Mouse (Mus musculus) liver, embryonic 12.5 days (tissue): Measurements from ENCODE around the gene Gng12. TPM values are rescaled to one million over a fixed set of nuclear protein-coding genes. Genes with fewer than 3 reads are reported as not detected.
"Not testable (repeated sequence)": the region's sequence is repeated elsewhere in the genome, so short reads cannot be mapped to it uniquely, and the experiment has no call there.

ENCODE experiments used
- ATAC-seq: fragments of 200-750 bp; cut with Nextera tagmentation; 2 replicates; pipeline ENCODE4 v1.8.0; 2017; ENCODE audit warnings: moderate number of reproducible peaks, mild to moderate bottlenecking, moderate library complexity
- H3K27ac ChIP-seq: fragments of 300-500 bp; sonication (generic); 2 replicates; pipeline ENCODE4 v1.5.1; 2016; ENCODE audit warnings: mild to moderate bottlenecking
- H3K27me3 ChIP-seq: fragments of 300-500 bp; sonication (generic); replicated peaks from 2 replicates; pipeline ENCODE4 v1.6.1; 2016; ENCODE audit warnings: mild to moderate bottlenecking, moderate library complexity
- H3K36me3 ChIP-seq: fragments of 300-500 bp; sonication (generic); 2 replicates; pipeline ENCODE4 v1.6.1; 2016; ENCODE audit warnings: mild to moderate bottlenecking, moderate library complexity
- H3K4me1 ChIP-seq: fragments of 300-500 bp; sonication (generic); 2 replicates; pipeline ENCODE4 v1.6.1; 2016
- H3K4me2 ChIP-seq: fragments of 300-500 bp; sonication (generic); 2 replicates; pipeline ENCODE4 v1.6.1; 2016; ENCODE audit warnings: mild to moderate bottlenecking, moderate library complexity
- H3K4me3 ChIP-seq: fragments of 300-500 bp; sonication (generic); 2 replicates; pipeline ENCODE4 v1.5.1; 2016; ENCODE audit warnings: mild to moderate bottlenecking, moderate library complexity
- H3K9ac ChIP-seq: fragments of 300-500 bp; sonication (generic); 2 replicates; pipeline ENCODE4 v1.6.1; 2016; ENCODE audit warnings: mild to moderate bottlenecking, moderate library complexity
- H3K9me3 ChIP-seq: fragments of 300-500 bp; sonication (generic); replicated peaks from 2 replicates; pipeline ENCODE4 v1.6.1; 2016; ENCODE audit warnings: mild to moderate bottlenecking, moderate library complexity
- WGBS: fragments of 180-500 bp; shearing (Covaris S2); methylation state at CpG from one replicate; pipeline ENCODE4 v1.1.7; 2016; ENCODE audit not compliant: insufficient replicate concordance; 5-methylcytosine and 5-hydroxymethylcytosine counted together
- polyA plus RNA-seq: library from polyadenylated mRNA; unstranded; fragments of >200 nt; fragmentation: Nextera tagmentation; extraction: Ambion mirVana; gene quantifications from 2 replicates; pipeline ENCODE4 v1.2.1, GENCODE M21; 2016

The Gng12 gene
- polyA plus RNA-seq = 30.9 and 35.0 TPM in 2 replicates

GRCm38 (mm10) chr6:66896119-66896920, at the start of gene Gng12:
Gene Gng12 (plus strand): TSS chr6:66896397.
- under 1% methylated on average over 89 of the region's 98 CpGs for WGBS
- Histone ChIP-seq H3K36me3 (no peaks in the 10 kb centered on the region), H3K4me1 (peaks cover 29% of the 10 kb centered on the region), H3K9ac (peak within 1 kb of the TSS; percentile 87), H3K4me3 (peak within 1 kb of the TSS; percentile 80), H3K27ac (peak within 1 kb of the TSS; percentile 72), H3K27me3 (peaks cover 13% of the 10 kb centered on the region; the same call in 1 of the 2 replicates), H3K4me2 (peak within 1 kb of the TSS; percentile 100), H3K9me3 (no peaks in the 10 kb centered on the region)
- peak; percentile 90 for ATAC-seq

GRCm38 (mm10) chr6:66848936-66849335, 47.3 kb upstream of the Gng12 start:
- H3K27me3 ChIP-seq = no peaks in the 10 kb centered on the region
- 38% methylated on average over 4 of the region's 4 CpGs for WGBS
- H3K4me1 ChIP-seq = no peaks in the 10 kb centered on the region
- no peak overlapping the region for H3K9ac ChIP-seq
- no peaks in the 10 kb centered on the region for H3K9me3 ChIP-seq
- H3K4me2 ChIP-seq = no peak overlapping the region
- no peak for ATAC-seq
- H3K4me3 ChIP-seq = no peak overlapping the region
- H3K27ac ChIP-seq = no peak overlapping the region
- no peaks in the 10 kb centered on the region for H3K36me3 ChIP-seq

- Histone ChIP-seq H3K4me3 (no peak overlapping the region), H3K36me3 (no peaks in the 10 kb centered on the region), H3K4me2 (no peak overlapping the region), H3K27ac (no peak overlapping the region), H3K27me3 (no peaks in the 10 kb centered on the region), H3K9me3 (no peaks in the 10 kb centered on the region), H3K4me1 (no peaks in the 10 kb centered on the region), H3K9ac (no peak overlapping the region)
- no peak for ATAC-seq
These were observed 40.0 kb upstream of the Gng12 start for GRCm38 (mm10) chr6:66856236-66856635.

- WGBS = 50% methylated on average over 1 of the region's 1 CpGs
- H3K4me3 ChIP-seq = no peak overlapping the region
- no peak for ATAC-seq
- H3K27me3 ChIP-seq = no peaks in the 10 kb centered on the region
- H3K27ac ChIP-seq = no peak overlapping the region
- no peak overlapping the region for H3K9ac ChIP-seq
- H3K4me2 ChIP-seq = no peak overlapping the region
- no peaks in the 10 kb centered on the region for H3K9me3 ChIP-seq
- H3K4me1 ChIP-seq = no peaks in the 10 kb centered on the region
- H3K36me3 ChIP-seq = no peaks in the 10 kb centered on the region
These were observed 37.8 kb upstream of the Gng12 start for GRCm38 (mm10) chr6:66858356-66858755.

- Histone ChIP-seq H3K4me2 (no peak overlapping the region), H3K27me3 (no peaks in the 10 kb centered on the region), H3K9ac (no peak overlapping the region), H3K27ac (no peak overlapping the region), H3K9me3 (no peaks in the 10 kb centered on the region), H3K4me3 (no peak overlapping the region), H3K4me1 (no peaks in the 10 kb centered on the region), H3K36me3 (no peaks in the 10 kb centered on the region)
- no peak for ATAC-seq
These were observed 36.8 kb upstream of the Gng12 start for GRCm38 (mm10) chr6:66859391-66859790.

- H3K27ac ChIP-seq = no peak overlapping the region
- 58% methylated on average over 2 of the region's 2 CpGs for WGBS
- no peaks in the 10 kb centered on the region for H3K27me3 ChIP-seq
These were observed 31.7 kb upstream of the Gng12 start for GRCm38 (mm10) chr6:66864463-66864862.

GRCm38 (mm10) chr6:66866295-66866694, 29.9 kb upstream of the Gng12 start:
- no peaks in the 10 kb centered on the region for H3K36me3 ChIP-seq
- no peaks in the 10 kb centered on the region for H3K27me3 ChIP-seq
- no peaks in the 10 kb centered on the region for H3K4me1 ChIP-seq
- 83% methylated on average over 1 of the region's 1 CpGs for WGBS
- no peak overlapping the region for H3K27ac ChIP-seq
- no peak overlapping the region for H3K9ac ChIP-seq
- no peaks in the 10 kb centered on the region for H3K9me3 ChIP-seq
- H3K4me2 ChIP-seq = no peak overlapping the region
- H3K4me3 ChIP-seq = no peak overlapping the region
- ATAC-seq = no peak

More at GRCm38 (mm10) chr6:66864463-66864862, 31.7 kb upstream of the Gng12 start:
- ATAC-seq = no peak
- Histone ChIP-seq H3K9ac (no peak overlapping the region), H3K4me1 (no peaks in the 10 kb centered on the region), H3K36me3 (no peaks in the 10 kb centered on the region), H3K4me2 (no peak overlapping the region), H3K4me3 (no peak overlapping the region), H3K9me3 (no peaks in the 10 kb centered on the region)

GRCm38 (mm10) chr6:66877048-66877447, 19.1 kb upstream of the Gng12 start:
- not testable (repeated sequence) for H3K9me3 ChIP-seq, ATAC-seq, H3K4me3 ChIP-seq, H3K27me3 ChIP-seq, H3K36me3 ChIP-seq, H3K27ac ChIP-seq, H3K4me2 ChIP-seq, H3K4me1 ChIP-seq, H3K9ac ChIP-seq
- 89% methylated on average over 13 of the region's 13 CpGs for whole genome bisulfite sequencing

- Histone ChIP-seq H3K36me3 (no peaks in the 10 kb centered on the region), H3K4me3 (no peak overlapping the region), H3K9ac (no peak overlapping the region), H3K4me1 (0 out of 2 replicates have a peak, but pooled peaks cover under 1% of the 10 kb centered on the region), H3K27ac (no peak overlapping the region), H3K9me3 (no peaks in the 10 kb centered on the region), H3K4me2 (no peak overlapping the region), H3K27me3 (peaks cover 1% of the 10 kb centered on the region; the same call in 1 of the 2 replicates)
- ATAC-seq = no peak
- 50% methylated on average over 3 of the region's 3 CpGs for WGBS
These were observed 5.6 kb upstream of the Gng12 start for GRCm38 (mm10) chr6:66890349-66891158.

GRCm38 (mm10) chr6:66893950-66894349, 2.2 kb upstream of the Gng12 start:
- Histone ChIP-seq H3K27ac (no peak overlapping the region), H3K4me2 (no peak overlapping the region), H3K4me1 (peaks cover 29% of the 10 kb centered on the region), H3K27me3 (peaks cover 13% of the 10 kb centered on the region; the same call in 1 of the 2 replicates), H3K4me3 (no peak overlapping the region), H3K9ac (no peak overlapping the region), H3K9me3 (no peaks in the 10 kb centered on the region), H3K36me3 (no peaks in the 10 kb centered on the region)
- 66% methylated on average over 5 of the region's 5 CpGs for WGBS
- ATAC-seq = no peak

GRCm38 (mm10) chr6:66894999-66895398, 1.2 kb upstream of the Gng12 start:
- H3K9ac ChIP-seq = no peak overlapping the region
- WGBS = 15% methylated on average over 1 of the region's 1 CpGs

More at GRCm38 (mm10) chr6:66894999-66895398, 1.2 kb upstream of the Gng12 start:
- Histone ChIP-seq H3K4me2 (no peak overlapping the region), H3K36me3 (no peaks in the 10 kb centered on the region), H3K9me3 (no peaks in the 10 kb centered on the region), H3K4me3 (no peak overlapping the region), H3K27ac (no peak overlapping the region), H3K27me3 (peaks cover 13% of the 10 kb centered on the region; the same call in 1 of the 2 replicates), H3K4me1 (peaks cover 29% of the 10 kb centered on the region)
- no peak for ATAC-seq
